Mouse (Mus musculus) testis, adult 2 months (tissue): ENCODE measurements around the gene Ypel2.

ENCODE experiments used
- CTCF ChIP-seq: fragments of 200-500 bp; IDR thresholded peaks from 2 replicates; pipeline ENCODE4 v1.5.1; 2012; ENCODE audit warnings: low read depth, mild to moderate bottlenecking, inconsistent platforms, low read length, moderate library complexity; ENCODE audit not compliant: control insufficient read depth, insufficient read depth, insufficient replicate concordance
- POLR2A ChIP-seq: fragments of 200-500 bp; IDR thresholded peaks from 2 replicates; pipeline ENCODE4 v1.6.1; 2012; ENCODE audit warnings: low read depth, mild to moderate bottlenecking, inconsistent platforms, low read length, moderate library complexity; ENCODE audit not compliant: control insufficient read depth

- TF ChIP-seq CTCF (no peak), POLR2A (no peak)
Observed at GRCm38 (mm10) chr11:86984990-86985389, 8.5 kb downstream of the Ypel2 start.
